In the genomic region with DNA sequence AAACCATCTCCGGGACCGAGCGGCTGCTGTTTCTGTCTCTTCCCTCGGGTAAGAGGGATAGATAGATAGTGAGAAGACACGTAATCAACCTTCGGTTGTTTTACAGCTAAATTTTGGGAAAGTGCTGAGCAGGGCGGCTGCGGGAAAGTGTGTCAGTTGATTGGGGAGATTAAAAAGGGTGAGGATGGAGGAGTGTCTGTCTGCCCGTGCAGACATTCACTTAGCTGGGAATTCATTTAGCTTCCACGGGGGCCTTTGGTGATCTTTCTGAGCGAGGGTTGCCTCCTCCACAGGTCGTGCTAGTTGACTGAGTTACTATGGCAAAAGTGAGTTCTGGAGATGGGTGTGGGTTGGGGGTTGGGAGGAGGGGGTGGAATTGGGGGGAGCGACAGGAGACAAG, we compare ENCODE assay signal across 9 mouse cellular contexts. TPM values are rescaled to one million over a fixed set of nuclear protein-coding genes. Genes with fewer than 3 reads are reported as not detected.
DNase-seq lines count a peak whose midpoint lies in the region; ATAC-seq lines count a peak whose summit lies in the region.
"Had no signal": no experiment of that assay in that cellular context is flagged by ENCODE, and none has a peak within 500 bp of the region (broad histone marks: within the 10 kb centered on the region; RNA-seq: fewer than 3 reads in every experiment).

No protein-coding gene starts in this region.

- H3K9ac ChIP-seq in heart, embryonic 11.5 days (ENCODE audit: low read depth, low read length) = no peak overlapping the region
- no peak overlapping the region for H3K9ac ChIP-seq in hindbrain, embryonic 14.5 days
- no peak overlapping the region for H3K9ac ChIP-seq in midbrain, embryonic 12.5 days (replicated peaks)

- no peak overlapping the region for H3K27ac ChIP-seq in heart, embryonic 11.5 days (ENCODE audit: low read depth, low read length)
- H3K27ac ChIP-seq in embryonic facial prominence, embryonic 10.5 days (replicated peaks) = 0 out of 2 replicates have a peak overlapping the region, but pooled peaks have one; percentile 4
- H3K27ac ChIP-seq in hindbrain, embryonic 14.5 days = no peak overlapping the region
- no peak overlapping the region for H3K27ac ChIP-seq in midbrain, embryonic 12.5 days (replicated peaks)

- intact Hi-C loops in heart, postnatal 14 days (cut with DNase I) = loop anchor here (5.0 kb wide), 1 partner anchor 94 kb away; no protein-coding TSS in a partner anchor

- no peaks in the 10 kb centered on the region for H3K36me3 ChIP-seq in heart, embryonic 11.5 days (ENCODE audit: control insufficient read depth, insufficient read depth, low read length)
- no peaks in the 10 kb centered on the region for H3K36me3 ChIP-seq in embryonic facial prominence, embryonic 10.5 days (replicated peaks)
- no peaks in the 10 kb centered on the region for H3K36me3 ChIP-seq in hindbrain, embryonic 14.5 days (replicated peaks; ENCODE audit: control insufficient read depth, insufficient read depth)
- no peaks in the 10 kb centered on the region for H3K36me3 ChIP-seq in midbrain, embryonic 12.5 days

- H3K4me3 ChIP-seq in heart, embryonic 11.5 days (ENCODE audit: low read depth, low read length) = peak overlapping the region; percentile 68
- peak overlapping the region; percentile 81 for H3K4me3 ChIP-seq in embryonic facial prominence, embryonic 10.5 days
- H3K4me3 ChIP-seq in hindbrain, embryonic 14.5 days (replicated peaks; ENCODE audit: low read length) = peak overlapping the region; percentile 74
- H3K4me3 ChIP-seq in midbrain, embryonic 12.5 days = peak overlapping the region; percentile 72

- no peak for ATAC-seq in heart, embryonic 11.5 days (replicated peaks; ENCODE audit: insufficient number of reproducible peaks, low FRiP score, low TSS enrichment)
- ATAC-seq in hindbrain, embryonic 14.5 days (ENCODE audit: low FRiP score) = no peak
- no peak for ATAC-seq in midbrain, embryonic 12.5 days (ENCODE audit: low FRiP score, low read depth)

- peaks cover 3% of the 10 kb centered on the region; the same call in 1 of the 2 replicates for H3K27me3 ChIP-seq in heart, embryonic 11.5 days (ENCODE audit: control insufficient read depth, insufficient read depth, low read length)
- H3K27me3 ChIP-seq in embryonic facial prominence, embryonic 10.5 days (replicated peaks; ENCODE audit: low read depth, poor library complexity, severe bottlenecking) = peaks cover 50% of the 10 kb centered on the region
- H3K27me3 ChIP-seq in hindbrain, embryonic 14.5 days (ENCODE audit: control insufficient read depth, insufficient read depth, low read length) = peaks cover 22% of the 10 kb centered on the region
- H3K27me3 ChIP-seq in midbrain, embryonic 12.5 days = peaks cover 21% of the 10 kb centered on the region

- H3K4me1 ChIP-seq in heart, embryonic 11.5 days (ENCODE audit: control insufficient read depth, insufficient read depth, low read length) = peaks cover 12% of the 10 kb centered on the region
- peaks cover 21% of the 10 kb centered on the region for H3K4me1 ChIP-seq in embryonic facial prominence, embryonic 10.5 days
- H3K4me1 ChIP-seq in hindbrain, embryonic 14.5 days (replicated peaks; ENCODE audit: control insufficient read depth, insufficient read depth, low read length) = peaks cover 13% of the 10 kb centered on the region
- peaks cover 11% of the 10 kb centered on the region; the same call in 1 of the 2 replicates for H3K4me1 ChIP-seq in midbrain, embryonic 12.5 days

- H3K4me2 ChIP-seq in heart, embryonic 11.5 days = peak overlapping the region; percentile 78
- H3K4me2 ChIP-seq in hindbrain, embryonic 14.5 days (replicated peaks) = peak overlapping the region; percentile 99
- peak overlapping the region; percentile 99 for H3K4me2 ChIP-seq in midbrain, embryonic 12.5 days (replicated peaks)

- no peak for DNase-seq in heart, postnatal 14 days
- peak; percentile 32 for DNase-seq in embryonic facial prominence, embryonic 10.5 days (ENCODE audit: low spot score)
- no peak for DNase-seq in hindbrain, embryonic 14.5 days (ENCODE audit: low spot score)
- no peak for DNase-seq in T-cell, adult 2 months (ENCODE audit: low spot score)
- no peak for DNase-seq in left cerebral cortex, adult 18-20 months (ENCODE audit: low spot score in 2 of 2)
- no peak for DNase-seq in thymus, postnatal 25 days

- H3K9me3 ChIP-seq in heart, embryonic 11.5 days (replicated peaks; ENCODE audit: control insufficient read depth, low read length) = no peaks in the 10 kb centered on the region
- no peaks in the 10 kb centered on the region for H3K9me3 ChIP-seq in embryonic facial prominence, embryonic 10.5 days
- no peaks in the 10 kb centered on the region for H3K9me3 ChIP-seq in hindbrain, embryonic 14.5 days (ENCODE audit: control insufficient read depth, low read length)
- H3K9me3 ChIP-seq in midbrain, embryonic 12.5 days = no peaks in the 10 kb centered on the region

- WGBS in heart, embryonic 11.5 days (ENCODE audit: insufficient replicate concordance) = 4% methylated on average over 13 of the region's 13 CpGs
- 4% methylated on average over 13 of the region's 13 CpGs for WGBS in embryonic facial prominence, embryonic 10.5 days
- WGBS in hindbrain, embryonic 14.5 days = 3% methylated on average over 13 of the region's 13 CpGs
- 3% methylated on average over 13 of the region's 13 CpGs for WGBS in midbrain, embryonic 12.5 days

RNA-seq across cellular contexts. Expression of a gene that starts 1.3 kb away (rescaled TPM):
- 56.6 and 56.8 TPM in 2 replicates for polyA plus RNA-seq in heart, embryonic 11.5 days (2014; fragmentation: Nextera tagmentation; extraction: Ambion mirVana)
- 10 to 100 TPM; 35.2 to 38.2 TPM for total RNA-seq in heart, postnatal 14 days (2021)
- 20.5 and 23.5 TPM in 2 replicates for polyA plus RNA-seq in embryonic facial prominence, embryonic 10.5 days (2016; fragmentation: Nextera tagmentation; extraction: Ambion mirVana)
- polyA plus RNA-seq in hindbrain, embryonic 14.5 days (2014; fragmentation: Nextera tagmentation; extraction: Ambion mirVana) = 9.2 and 12.2 TPM in 2 replicates
- 10.8 and 14.4 TPM in 2 replicates for polyA plus RNA-seq in midbrain, embryonic 12.5 days (2016; fragmentation: Nextera tagmentation; extraction: Ambion mirVana)
- total RNA-seq in left cerebral cortex, adult 18-20 months (2021) = 10 to 100 TPM; 13.4 to 13.6 TPM
- total RNA-seq: common myeloid progenitor, adult 5-6 weeks had no signal
